Mouse (Mus musculus) stomach, embryonic 14.5 days (tissue): ENCODE results near the gene Apba2. TPM values are rescaled to one million over a fixed set of nuclear protein-coding genes. Genes with fewer than 3 reads are reported as not detected.

Experiments
- ATAC-seq: fragments of 200-750 bp; cut with Nextera tagmentation; 2 replicates; pipeline ENCODE4 v1.8.0; 2017; ENCODE audit warnings: low read depth, moderate TSS enrichment; ENCODE audit not compliant: insufficient number of reproducible peaks, insufficient read depth, low FRiP score
- H3K27ac ChIP-seq: fragments of 300-500 bp; sonication (generic); 2 replicates; pipeline ENCODE4 v1.5.1; 2014; ENCODE audit warnings: mild to moderate bottlenecking, low read length, moderate library complexity, mixed read lengths
- H3K27me3 ChIP-seq: fragments of 300-500 bp; sonication (generic); 2 replicates; pipeline ENCODE4 v1.6.1; 2014; ENCODE audit warnings: low read length, control low read depth, mixed read lengths; ENCODE audit not compliant: control insufficient read depth, insufficient read depth
- H3K36me3 ChIP-seq: fragments of 300-500 bp; sonication (generic); 2 replicates; pipeline ENCODE4 v1.6.1; 2014; ENCODE audit warnings: mild to moderate bottlenecking, control low read depth, low read length, moderate library complexity, mixed read lengths; ENCODE audit not compliant: control insufficient read depth, insufficient read depth
- H3K4me1 ChIP-seq: fragments of 300-500 bp; sonication (generic); 2 replicates; pipeline ENCODE4 v1.6.1; 2014; ENCODE audit warnings: low read length, control low read depth, mixed read lengths; ENCODE audit not compliant: control insufficient read depth, insufficient read depth
- H3K4me2 ChIP-seq: fragments of 300-500 bp; sonication (generic); replicated peaks from 2 replicates; pipeline ENCODE4 v1.6.1; 2014; ENCODE audit warnings: low read depth, low read length, control low read depth
- H3K4me3 ChIP-seq: fragments of 300-500 bp; sonication (generic); 2 replicates; pipeline ENCODE4 v1.5.1; 2014; ENCODE audit warnings: low read depth, low read length, control low read depth
- H3K9ac ChIP-seq: fragments of 300-500 bp; sonication (generic); replicated peaks from 2 replicates; pipeline ENCODE4 v1.6.1; 2014; ENCODE audit warnings: low read depth, mild to moderate bottlenecking, control low read depth, low read length, moderate library complexity, mixed read lengths
- H3K9me3 ChIP-seq: fragments of 300-500 bp; sonication (generic); 2 replicates; pipeline ENCODE4 v1.6.1; 2016; ENCODE audit warnings: low read depth, low read length, control low read depth; ENCODE audit not compliant: control insufficient read depth
- WGBS: fragments of 180-500 bp; shearing (Covaris S2); extraction: QIAGEN DNeasy Blood & Tissue Kit; methylation state at CpG from one replicate; pipeline ENCODE4 v1.1.7; 2014; 5-methylcytosine and 5-hydroxymethylcytosine counted together
- polyA plus RNA-seq: library from polyadenylated mRNA; unstranded; fragments of >200 nt; fragmentation: Nextera tagmentation; extraction: Ambion mirVana; gene quantifications from 2 replicates; pipeline ENCODE4 v1.2.1, GENCODE M21; 2014

Apba2 gene
- polyA plus RNA-seq, 1 experiment from 2014 or later: 7.6 TPM

DNA sequence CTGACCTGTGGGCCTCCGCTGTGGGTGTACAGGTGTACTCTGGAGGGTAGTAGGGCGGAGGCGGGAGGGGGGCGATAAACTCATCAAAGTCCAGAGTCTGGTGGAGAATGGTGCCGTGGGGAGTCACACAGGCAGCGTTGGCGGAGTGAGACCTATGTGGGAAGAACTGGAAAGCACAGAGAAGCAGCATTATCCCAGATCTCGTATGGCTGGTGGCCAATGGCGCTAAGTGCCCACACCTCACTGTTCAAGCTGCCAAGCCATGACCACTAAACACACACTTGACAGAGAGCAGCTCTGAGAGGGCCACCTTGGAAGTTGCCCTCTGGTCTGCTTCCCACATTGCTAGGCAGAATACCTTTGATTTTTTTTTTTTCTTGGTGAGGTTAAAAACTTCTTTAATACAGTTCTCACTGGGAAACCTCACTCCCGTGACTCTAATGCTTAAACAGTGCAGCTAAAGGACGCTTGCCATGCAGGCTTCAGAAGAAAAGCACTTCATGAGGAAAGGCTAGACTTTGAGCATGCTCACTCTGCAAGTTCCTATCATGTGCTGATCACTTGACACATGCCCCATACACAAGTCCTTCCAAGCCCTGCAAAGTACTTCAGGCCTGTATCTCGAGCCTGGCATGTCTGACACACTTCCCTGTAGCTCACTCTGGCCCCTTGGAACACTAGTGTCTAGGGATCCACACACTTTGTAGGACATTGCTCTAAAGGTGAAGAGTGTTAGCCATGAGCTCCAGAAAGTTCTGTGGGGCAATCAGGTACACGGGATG lies 275.4 kb downstream of the Apba2 start:
- Histone ChIP-seq H3K4me3 (no peak overlapping the region), H3K9me3 (no peaks in the 10 kb centered on the region), H3K9ac (no peak overlapping the region), H3K27me3 (no peaks in the 10 kb centered on the region), H3K4me1 (no peaks in the 10 kb centered on the region), H3K27ac (no peak overlapping the region), H3K4me2 (no peak overlapping the region), H3K36me3 (no peaks in the 10 kb centered on the region)
- WGBS: 85% methylated on average over 13 of the region's 13 CpGs
- no peak for ATAC-seq

DNA sequence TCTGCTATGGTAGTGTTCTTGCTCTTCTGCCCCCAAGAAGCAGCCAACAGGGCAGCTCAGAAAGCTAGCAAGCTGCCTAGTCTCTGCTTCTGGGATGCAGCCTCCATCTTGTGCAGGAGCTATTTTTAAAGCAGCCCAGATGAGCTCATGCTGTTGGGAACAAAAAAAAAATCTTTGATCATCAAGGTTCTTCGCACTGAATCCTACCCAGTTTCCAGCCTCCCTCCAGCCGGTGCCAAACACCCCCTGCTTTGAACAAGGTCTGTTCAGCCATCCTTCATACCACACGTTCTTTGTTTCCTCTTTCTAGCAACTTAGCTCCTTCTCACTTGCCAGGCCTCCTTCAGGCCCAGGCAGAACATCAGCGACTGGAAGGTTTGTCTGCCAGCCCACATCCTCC lies 278.0 kb downstream of the Apba2 start:
- Histone ChIP-seq H3K9ac (no peak overlapping the region), H3K36me3 (no peaks in the 10 kb centered on the region), H3K9me3 (no peaks in the 10 kb centered on the region), H3K4me1 (no peaks in the 10 kb centered on the region), H3K27ac (no peak overlapping the region), H3K4me3 (no peak overlapping the region), H3K4me2 (no peak overlapping the region), H3K27me3 (no peaks in the 10 kb centered on the region)
- no peak for ATAC-seq
- WGBS: 73% methylated on average over 4 of the region's 4 CpGs

DNA sequence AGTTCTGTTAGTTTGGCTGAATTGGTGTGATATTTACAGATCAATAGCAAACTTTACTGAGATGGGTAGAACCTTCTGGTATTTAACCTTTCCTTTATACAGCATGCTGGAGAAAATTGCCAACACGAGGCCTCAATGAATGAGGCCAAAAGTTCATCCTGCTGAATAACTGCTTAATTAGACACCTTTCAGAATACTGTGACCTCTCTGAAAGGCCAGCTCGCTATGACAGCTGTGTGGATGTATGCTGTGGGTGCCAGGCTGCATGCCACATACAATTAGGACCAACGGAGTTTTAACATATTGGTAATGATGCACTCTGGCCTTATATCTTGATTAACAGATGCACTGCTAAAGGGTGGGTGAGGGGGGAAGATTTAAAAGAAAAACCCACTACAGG lies 283.5 kb downstream of the Apba2 start:
- no peak for ATAC-seq
- H3K27ac ChIP-seq: no peak overlapping the region
- no peaks in the 10 kb centered on the region for H3K4me1 ChIP-seq
- H3K27me3 ChIP-seq: no peaks in the 10 kb centered on the region
- H3K4me2 ChIP-seq: no peak overlapping the region
- no peaks in the 10 kb centered on the region for H3K36me3 ChIP-seq
- H3K4me3 ChIP-seq: no peak overlapping the region
- WGBS: 60% methylated on average over 3 of the region's 3 CpGs
- no peak overlapping the region for H3K9ac ChIP-seq
- no peaks in the 10 kb centered on the region for H3K9me3 ChIP-seq

DNA sequence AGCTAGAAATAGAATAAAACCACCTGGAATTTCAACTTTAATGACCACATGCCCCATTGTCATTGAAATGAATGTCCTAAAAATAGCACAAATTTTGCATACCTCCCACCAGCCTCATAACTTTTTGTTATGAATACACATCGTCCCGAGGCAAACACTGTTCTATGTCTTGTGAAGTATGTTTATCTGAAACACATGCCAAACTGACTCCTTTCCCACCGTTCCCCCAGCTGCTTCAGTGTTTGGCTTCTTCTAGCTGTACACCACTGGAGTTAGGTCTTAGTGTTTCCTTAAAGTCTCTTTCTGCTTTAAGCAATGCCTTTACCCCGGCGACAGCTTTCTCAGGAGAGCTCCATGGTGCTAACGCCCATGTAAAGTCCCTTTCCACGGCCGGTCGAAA lies 289.6 kb downstream of the Apba2 start:
- 66% methylated on average over 9 of the region's 9 CpGs for WGBS

DNA sequence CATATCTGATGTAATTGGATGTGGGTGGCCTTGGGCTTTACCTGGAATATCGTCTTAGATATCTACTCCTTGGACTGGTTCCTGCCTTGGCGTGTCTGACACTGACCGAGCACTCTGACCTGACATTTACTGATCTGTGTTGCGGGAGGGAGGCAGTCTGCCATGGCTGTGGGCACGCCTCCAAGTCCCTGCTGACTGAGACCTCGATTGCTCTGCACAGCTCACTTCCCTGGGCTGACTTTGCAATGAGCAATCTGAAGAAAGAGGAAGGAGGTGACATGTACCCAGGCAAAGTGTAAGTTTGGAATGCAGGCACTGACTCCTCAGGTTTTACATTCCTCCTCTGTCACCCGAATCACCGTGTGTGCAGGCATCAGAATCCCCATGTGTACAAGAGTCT lies 290.5 kb downstream of the Apba2 start:
- no peaks in the 10 kb centered on the region for H3K36me3 ChIP-seq

More for the DNA sequence above, 289.6 kb downstream of the Apba2 start:
- no peak for ATAC-seq
- Histone ChIP-seq H3K9ac (no peak overlapping the region), H3K9me3 (no peaks in the 10 kb centered on the region), H3K4me1 (no peaks in the 10 kb centered on the region), H3K27me3 (no peaks in the 10 kb centered on the region), H3K4me3 (no peak overlapping the region), H3K4me2 (no peak overlapping the region), H3K27ac (no peak overlapping the region), H3K36me3 (no peaks in the 10 kb centered on the region)

DNA sequence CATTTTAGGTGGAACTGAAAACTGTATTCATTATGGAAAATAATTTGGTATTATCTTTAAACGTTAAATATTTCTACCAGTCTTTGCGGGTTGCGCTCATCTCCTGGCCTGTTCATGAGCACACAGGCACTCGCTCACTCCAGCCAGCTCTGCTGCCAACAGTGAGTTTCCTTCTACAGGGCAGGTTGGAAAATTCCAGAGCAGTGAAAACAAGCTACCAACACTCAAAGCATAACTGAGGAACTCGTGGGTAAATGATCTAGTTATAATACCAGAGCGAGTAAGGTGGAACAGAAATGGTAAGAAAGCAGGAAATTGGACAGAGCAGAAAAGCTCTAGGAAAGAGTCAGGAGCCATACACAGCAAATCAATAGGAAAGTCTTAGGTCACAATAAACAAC lies 294.0 kb downstream of the Apba2 start:
- WGBS: 77% methylated on average over 6 of the region's 6 CpGs
- H3K4me2 ChIP-seq: no peak overlapping the region
- no peak overlapping the region for H3K9ac ChIP-seq
- H3K27me3 ChIP-seq: no peaks in the 10 kb centered on the region
- H3K27ac ChIP-seq: no peak overlapping the region
- no peaks in the 10 kb centered on the region for H3K36me3 ChIP-seq
- ATAC-seq: no peak
- no peaks in the 10 kb centered on the region for H3K9me3 ChIP-seq
- H3K4me3 ChIP-seq: no peak overlapping the region
- H3K4me1 ChIP-seq: no peaks in the 10 kb centered on the region

More for the DNA sequence above, 290.5 kb downstream of the Apba2 start:
- H3K4me1 ChIP-seq: no peaks in the 10 kb centered on the region
- 56% methylated on average over 8 of the region's 8 CpGs for WGBS
- H3K4me2 ChIP-seq: no peak overlapping the region
- no peak overlapping the region for H3K9ac ChIP-seq
- no peak overlapping the region for H3K4me3 ChIP-seq
- H3K27me3 ChIP-seq: no peaks in the 10 kb centered on the region
- no peak for ATAC-seq
- H3K9me3 ChIP-seq: no peaks in the 10 kb centered on the region
- no peak overlapping the region for H3K27ac ChIP-seq

Other genes with a start within 250 kb of the Apba2 start
- gene Mtmr10, start 214.1 kb upstream of the Apba2 start, polyA plus RNA-seq: 11.8 and 12.7 TPM in 2 replicates
- 9.4 and 11.7 TPM in 2 replicates for gene Fan1, start 127.6 kb upstream of the Apba2 start, polyA plus RNA-seq
- gene Mphosph10, start 109.4 kb upstream of the Apba2 start, polyA plus RNA-seq: 34.7 and 40.1 TPM in 2 replicates
- gene Mcee, start 109.1 kb upstream of the Apba2 start, polyA plus RNA-seq: 74.6 and 78.5 TPM in 2 replicates